Mouse (Mus musculus) mouse embryonic stem cell (cell line): ENCODE data around the gene Fbxo8.

Experiments
- in situ Hi-C, 2 experiments: fragments of 300-500 bp; cut with MboI; formaldehyde crosslinking; loops; 1 replicate in 1 of 2; 3 replicates in 1 of 2; pipeline ENCODE4 v1.14.3; 2019 to 2020; ENCODE audit warnings: low sequenced_read_pairs in 2 of 2, low pct_unique_long_range_greater_than_20kb in 1 of 2, mixed read lengths in 1 of 2; ENCODE audit not compliant: unreplicated experiment in 1 of 2

Gene Fbxo8

GRCm38 (mm10) chr8:56591084-56591483 is 40.2 kb downstream of the Fbxo8 start:
- in situ Hi-C loops: no loop called here

- in situ Hi-C loops: no loop called here
Measured at GRCm38 (mm10) chr8:56591502-56591901, 40.6 kb downstream of the Fbxo8 start.

- in situ Hi-C loops: no loop called here
Measured at GRCm38 (mm10) chr8:56606481-56606880, 55.6 kb downstream of the Fbxo8 start.

- in situ Hi-C loops: no loop called here
Measured at GRCm38 (mm10) chr8:56611736-56612135, 60.8 kb downstream of the Fbxo8 start.

GRCm38 (mm10) chr8:56614235-56614634 is 63.3 kb downstream of the Fbxo8 start:
- in situ Hi-C loops: no loop called here

- in situ Hi-C loops: no loop called here
Measured at GRCm38 (mm10) chr8:56615005-56615404, 64.1 kb downstream of the Fbxo8 start.

GRCm38 (mm10) chr8:56616260-56616659 is 65.4 kb downstream of the Fbxo8 start:
- in situ Hi-C loops: no loop called here

GRCm38 (mm10) chr8:56617271-56617670 is 66.4 kb downstream of the Fbxo8 start:
- in situ Hi-C loops: no loop called here

- in situ Hi-C loops: no loop called here
Measured at GRCm38 (mm10) chr8:56619056-56619455, 68.2 kb downstream of the Fbxo8 start.

- in situ Hi-C loops: no loop called here
Measured at GRCm38 (mm10) chr8:56619571-56619970, 68.7 kb downstream of the Fbxo8 start.

- in situ Hi-C loops: no loop called here
Measured at GRCm38 (mm10) chr8:56620691-56621090, 69.8 kb downstream of the Fbxo8 start.

- in situ Hi-C loops: no loop called here
Measured at GRCm38 (mm10) chr8:56621093-56621492, 70.2 kb downstream of the Fbxo8 start.

- in situ Hi-C loops: no loop called here
Measured at GRCm38 (mm10) chr8:56622470-56623024, 71.7 kb downstream of the Fbxo8 start.

GRCm38 (mm10) chr8:56623346-56623745 is 72.5 kb downstream of the Fbxo8 start:
- in situ Hi-C loops: no loop called here

GRCm38 (mm10) chr8:56629160-56629559 is 78.3 kb downstream of the Fbxo8 start:
- in situ Hi-C loops: no loop called here

GRCm38 (mm10) chr8:56639277-56639676 is 88.4 kb downstream of the Fbxo8 start:
- in situ Hi-C loops: no loop called here
